Mouse (Mus musculus) small intestine, adult 2 months (tissue): ENCODE measurements around the gene Ankrd10.

Source experiments
- CTCF ChIP-seq: fragments of 200-500 bp; IDR thresholded peaks from 2 replicates; pipeline ENCODE4 v1.5.1; 2012; ENCODE audit warnings: low read depth, mild to moderate bottlenecking, control low read depth, inconsistent platforms, low read length, moderate library complexity, mixed read lengths; ENCODE audit not compliant: insufficient replicate concordance, insufficient read length; ENCODE audit errors: extremely low read depth
- POLR2A ChIP-seq: fragments of 200-500 bp; IDR thresholded peaks from 2 replicates; pipeline ENCODE4 v1.6.1; 2012; ENCODE audit warnings: low read depth, mild to moderate bottlenecking, control low read depth, inconsistent platforms, low read length, moderate library complexity

GRCm38 (mm10) chr8:11585513-11586373, 49.8 kb downstream of the Ankrd10 start:
- TF ChIP-seq CTCF (no peak), POLR2A (no peak)
